Mouse (Mus musculus): ENCODE data around the gene Tns1. TPM values are rescaled to one million over a fixed set of nuclear protein-coding genes. Genes with fewer than 3 reads are reported as not detected.

Gene Tns1
- polyA plus RNA-seq, 1 experiment from 2014 or later, result 17.1 TPM

DNA sequence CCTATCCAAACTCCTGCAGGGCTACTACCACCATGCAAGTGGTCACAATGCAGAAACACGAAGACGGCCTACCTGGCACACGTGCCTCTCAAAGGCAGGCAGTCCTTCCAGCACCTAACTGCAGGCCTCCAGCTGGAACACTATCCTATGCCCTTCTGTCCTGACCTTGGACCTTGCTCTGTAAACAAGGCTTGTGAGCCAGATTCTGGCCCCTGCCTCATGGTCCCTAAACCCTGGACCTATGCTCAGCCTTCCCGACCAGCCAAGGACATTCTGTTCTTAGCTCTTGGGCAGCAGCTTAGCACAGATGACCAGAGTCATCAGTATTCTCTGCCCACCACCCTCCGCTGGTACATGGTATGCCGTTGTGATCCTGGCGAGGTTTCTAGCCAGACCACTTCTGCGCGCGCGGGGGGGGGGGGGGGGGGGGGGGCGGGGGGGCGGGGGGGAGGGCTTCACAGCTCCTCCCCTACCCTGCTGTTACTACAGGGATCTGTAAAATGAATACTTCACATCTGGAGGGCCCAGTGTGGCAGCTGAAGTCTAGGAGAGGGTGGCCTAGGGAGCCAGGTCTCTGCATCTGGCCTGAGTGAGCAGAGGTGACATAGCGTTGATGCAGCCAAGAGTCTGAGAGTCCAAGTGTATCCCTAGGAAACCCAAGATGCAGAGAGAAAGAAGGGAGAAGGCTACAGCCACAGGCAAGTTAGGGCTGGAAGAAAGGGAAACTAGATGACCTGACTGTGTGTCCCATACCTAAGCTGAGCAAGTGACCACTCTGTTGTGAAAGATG, 109.5 kb downstream of the Tns1 start:
- Histone ChIP-seq H3K36me3 (no peaks in the 10 kb centered on the region), H3K9ac (replicated peaks) (no peak overlapping the region), H3K27ac (replicated peaks) (no peak overlapping the region), H3K4me2 (replicated peaks) (no peak overlapping the region), H3K9me3 (0 out of 2 replicates have a peak, but pooled peaks cover 2% of the 10 kb centered on the region), H3K27me3 (no peaks in the 10 kb centered on the region), H3K4me1 (no peaks in the 10 kb centered on the region), H3K4me3 (no peak overlapping the region)
- WGBS, result 84% methylated on average over 8 of the region's 14 CpGs
- no peak for ATAC-seq (ENCODE audit: low FRiP score, low read depth)

DNA sequence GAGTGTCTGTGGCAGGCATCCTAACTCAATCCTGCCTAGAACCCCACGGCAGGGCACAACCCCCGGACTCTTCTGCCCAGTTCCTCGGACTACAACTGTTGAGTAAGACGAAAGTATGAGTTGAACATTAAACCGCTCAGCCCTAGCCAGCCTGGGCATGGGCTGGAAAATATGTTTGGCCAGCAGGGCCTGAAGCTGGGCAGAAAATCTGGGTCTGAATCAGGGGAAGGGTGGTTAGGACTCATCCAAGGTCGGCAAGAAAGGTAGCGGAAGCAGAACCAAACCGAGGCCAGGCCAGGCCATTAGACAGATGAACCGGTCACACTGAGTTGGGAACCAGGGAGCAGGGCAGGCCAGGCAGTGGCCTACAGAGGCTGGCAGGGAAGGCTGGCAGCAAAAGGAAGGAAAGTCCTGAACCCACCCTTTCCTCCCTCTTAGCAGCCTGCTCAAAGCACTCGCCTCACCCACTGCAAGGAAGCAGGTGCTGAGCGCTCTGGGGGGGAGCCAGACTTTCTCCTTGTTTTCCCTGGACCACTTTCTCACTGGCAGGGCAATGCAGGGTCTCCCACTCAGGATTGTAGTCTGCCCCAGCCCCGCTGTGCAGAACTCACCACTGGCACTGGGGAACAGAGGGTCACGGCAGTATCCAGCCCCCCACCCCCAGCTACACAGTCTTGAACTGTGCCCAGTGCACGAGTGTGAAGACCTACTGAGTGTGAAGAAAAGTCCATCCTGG, 110.8 kb downstream of the Tns1 start:
- H3K4me2 ChIP-seq (replicated peaks), result no peak overlapping the region
- no peaks in the 10 kb centered on the region for H3K27me3 ChIP-seq
- WGBS, result 87% methylated on average over 14 of the region's 14 CpGs

DNA sequence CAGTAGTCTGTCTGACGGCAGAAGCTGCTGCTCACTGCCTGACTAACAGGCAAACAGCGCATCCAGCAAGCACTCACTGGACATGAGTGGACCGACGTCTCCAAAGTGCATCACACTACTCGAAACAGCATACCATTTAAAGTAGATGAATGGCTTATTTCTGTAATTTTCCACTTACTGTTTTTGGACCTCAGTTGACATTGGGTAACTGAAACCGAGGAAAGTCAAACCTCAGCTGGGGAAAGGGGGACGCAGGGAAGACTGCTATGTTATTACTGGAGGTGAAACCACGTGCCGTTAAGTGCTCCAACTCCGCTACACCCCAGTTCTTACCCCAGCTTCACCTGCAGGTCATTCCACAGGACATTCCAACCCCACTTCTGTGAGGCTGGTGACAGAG, 111.5 kb downstream of the Tns1 start:
- H3K4me1 ChIP-seq, result no peaks in the 10 kb centered on the region
- 92% methylated on average over 10 of the region's 10 CpGs for WGBS
- H3K9me3 ChIP-seq, result 0 out of 2 replicates have a peak, but pooled peaks cover 2% of the 10 kb centered on the region
- no peaks in the 10 kb centered on the region for H3K27me3 ChIP-seq
- H3K9ac ChIP-seq (replicated peaks), result no peak overlapping the region
- H3K27ac ChIP-seq (replicated peaks), result no peak overlapping the region
- no peak for ATAC-seq (ENCODE audit: low FRiP score, low read depth)
- no peak overlapping the region for H3K4me3 ChIP-seq
- H3K36me3 ChIP-seq, result no peaks in the 10 kb centered on the region
- H3K4me2 ChIP-seq (replicated peaks), result no peak overlapping the region

More for the DNA sequence above, 110.8 kb downstream of the Tns1 start:
- 0 out of 2 replicates have a peak, but pooled peaks cover 2% of the 10 kb centered on the region for H3K9me3 ChIP-seq
- H3K4me3 ChIP-seq, result no peak overlapping the region
- H3K27ac ChIP-seq (replicated peaks), result no peak overlapping the region
- H3K9ac ChIP-seq (replicated peaks), result no peak overlapping the region
- H3K36me3 ChIP-seq, result no peaks in the 10 kb centered on the region
- no peaks in the 10 kb centered on the region for H3K4me1 ChIP-seq
- ATAC-seq (ENCODE audit: low FRiP score, low read depth), result no peak

DNA sequence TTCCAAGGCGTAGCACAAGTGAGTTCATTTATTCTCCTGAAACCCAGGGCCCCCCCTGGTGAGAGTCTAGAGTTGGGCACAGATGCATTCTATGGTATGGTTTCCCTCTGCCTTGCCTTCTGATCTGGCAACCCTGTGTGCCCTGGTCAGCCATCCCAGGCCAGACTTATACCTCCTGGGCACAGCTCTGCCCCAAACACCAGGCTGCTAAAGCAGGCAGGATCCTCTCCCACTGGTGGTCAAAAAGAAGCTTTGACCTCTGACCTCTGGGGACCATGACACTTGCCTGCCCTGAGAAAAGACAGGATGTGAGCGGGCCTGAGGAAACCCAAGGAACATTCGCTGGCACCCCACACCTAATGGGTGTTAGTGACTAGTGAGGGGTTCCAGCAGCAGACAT, 114.8 kb downstream of the Tns1 start:
- no peak overlapping the region for H3K4me3 ChIP-seq

DNA sequence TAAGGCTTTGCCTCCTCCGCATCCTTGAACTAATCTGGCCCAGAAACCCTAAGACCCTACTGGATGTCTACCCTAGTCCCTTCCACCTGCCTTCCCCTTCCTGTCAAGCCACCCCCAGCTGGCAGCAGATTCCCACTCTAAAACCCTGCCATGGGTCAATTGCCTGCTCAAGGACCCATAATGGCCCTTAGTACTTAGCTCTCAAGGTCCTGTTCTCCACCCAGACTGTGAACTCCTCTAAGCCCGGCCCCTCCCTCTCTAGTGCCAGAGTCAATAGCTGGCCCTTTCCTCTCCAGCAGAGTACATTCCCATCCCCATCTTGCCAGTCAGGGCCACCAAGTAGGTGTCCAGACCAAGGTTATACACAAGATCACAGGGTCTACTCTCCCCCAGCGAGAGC, 115.3 kb downstream of the Tns1 start:
- Histone ChIP-seq H3K27ac (replicated peaks) (no peak overlapping the region), H3K9ac (replicated peaks) (no peak overlapping the region), H3K27me3 (no peaks in the 10 kb centered on the region), H3K4me1 (no peaks in the 10 kb centered on the region), H3K36me3 (no peaks in the 10 kb centered on the region), H3K9me3 (0 out of 2 replicates have a peak, but pooled peaks cover 2% of the 10 kb centered on the region), H3K4me3 (no peak overlapping the region), H3K4me2 (replicated peaks) (no peak overlapping the region)
- no peak for ATAC-seq (ENCODE audit: low FRiP score, low read depth)
- 90% methylated on average over 3 of the region's 3 CpGs for WGBS

More for the DNA sequence above, 114.8 kb downstream of the Tns1 start:
- H3K4me1 ChIP-seq, result no peaks in the 10 kb centered on the region
- ATAC-seq (ENCODE audit: low FRiP score, low read depth), result no peak
- no peak overlapping the region for H3K27ac ChIP-seq (replicated peaks)
- H3K9me3 ChIP-seq, result 0 out of 2 replicates have a peak, but pooled peaks cover 2% of the 10 kb centered on the region
- no peak overlapping the region for H3K9ac ChIP-seq (replicated peaks)
- H3K36me3 ChIP-seq, result no peaks in the 10 kb centered on the region
- 94% methylated on average over 3 of the region's 3 CpGs for WGBS
- H3K4me2 ChIP-seq (replicated peaks), result no peak overlapping the region
- no peaks in the 10 kb centered on the region for H3K27me3 ChIP-seq

DNA sequence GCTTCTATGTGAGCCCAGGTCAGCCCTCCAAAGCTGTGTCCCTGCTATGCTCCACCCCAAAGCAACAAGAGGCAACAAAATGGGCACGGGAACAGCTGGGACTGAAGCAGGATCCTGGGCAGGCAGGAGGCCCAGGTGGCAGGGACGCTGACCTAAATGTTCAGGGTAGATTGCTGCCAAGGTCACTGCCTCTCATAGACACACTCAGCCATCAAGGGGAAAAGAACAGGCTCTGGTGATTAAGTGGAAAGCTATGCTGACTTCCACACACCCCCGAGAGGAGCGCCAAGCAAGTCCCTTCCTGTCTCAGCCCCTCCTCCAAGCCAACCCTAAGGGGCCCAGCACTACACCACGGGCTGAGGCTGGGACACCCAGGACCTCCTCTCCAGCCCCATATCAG, 115.8 kb downstream of the Tns1 start:
- no peak overlapping the region for H3K27ac ChIP-seq (replicated peaks)
- no peaks in the 10 kb centered on the region for H3K4me1 ChIP-seq
- H3K9ac ChIP-seq (replicated peaks), result no peak overlapping the region
- WGBS, result 79% methylated on average over 5 of the region's 5 CpGs
- no peak overlapping the region for H3K4me3 ChIP-seq
- no peaks in the 10 kb centered on the region for H3K36me3 ChIP-seq
- ATAC-seq (ENCODE audit: low FRiP score, low read depth), result no peak
- no peaks in the 10 kb centered on the region for H3K27me3 ChIP-seq
- no peak overlapping the region for H3K4me2 ChIP-seq (replicated peaks)
- 0 out of 2 replicates have a peak, but pooled peaks cover 2% of the 10 kb centered on the region for H3K9me3 ChIP-seq

DNA sequence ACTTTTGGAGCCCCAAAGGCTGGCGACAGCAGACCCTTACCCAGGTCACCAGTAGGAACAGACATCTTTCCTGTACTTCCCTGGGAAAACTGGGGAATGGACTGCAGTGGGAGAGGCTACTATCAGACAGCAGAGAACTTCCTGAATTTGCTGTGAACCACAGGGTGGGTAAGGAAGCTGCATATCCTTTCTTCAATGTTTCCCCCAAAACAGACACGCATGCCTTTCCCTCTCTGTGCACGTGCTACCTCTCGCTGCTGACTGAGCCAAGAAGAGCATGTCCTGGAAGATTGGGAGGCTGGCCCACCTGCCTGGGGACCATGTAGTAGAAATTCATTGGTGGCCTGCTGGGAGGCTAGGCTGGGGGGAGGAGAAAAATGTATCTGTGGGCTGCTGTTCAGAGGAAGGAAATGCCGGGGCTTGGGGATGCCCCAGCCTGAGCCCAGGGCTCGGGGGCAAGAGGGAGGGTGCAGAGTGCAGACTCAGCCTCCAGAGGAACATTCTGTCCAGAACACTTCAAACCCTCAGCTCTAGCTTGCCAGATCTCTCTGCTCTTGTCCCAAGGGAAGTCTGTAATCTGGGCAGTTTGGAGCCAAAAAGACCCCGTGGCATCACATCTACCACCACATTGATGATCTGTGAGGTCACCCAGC, 116.7 kb downstream of the Tns1 start:
- no peaks in the 10 kb centered on the region for H3K36me3 ChIP-seq
- no peak overlapping the region for H3K4me2 ChIP-seq (replicated peaks)
- H3K9ac ChIP-seq (replicated peaks), result no peak overlapping the region
- ATAC-seq (ENCODE audit: low FRiP score, low read depth), result no peak
- H3K27ac ChIP-seq (replicated peaks), result no peak overlapping the region
- H3K27me3 ChIP-seq, result no peaks in the 10 kb centered on the region
- no peaks in the 10 kb centered on the region for H3K4me1 ChIP-seq
- no peak overlapping the region for H3K4me3 ChIP-seq
- 0 out of 2 replicates have a peak, but pooled peaks cover 2% of the 10 kb centered on the region for H3K9me3 ChIP-seq
- WGBS, result 77% methylated on average over 7 of the region's 7 CpGs

DNA sequence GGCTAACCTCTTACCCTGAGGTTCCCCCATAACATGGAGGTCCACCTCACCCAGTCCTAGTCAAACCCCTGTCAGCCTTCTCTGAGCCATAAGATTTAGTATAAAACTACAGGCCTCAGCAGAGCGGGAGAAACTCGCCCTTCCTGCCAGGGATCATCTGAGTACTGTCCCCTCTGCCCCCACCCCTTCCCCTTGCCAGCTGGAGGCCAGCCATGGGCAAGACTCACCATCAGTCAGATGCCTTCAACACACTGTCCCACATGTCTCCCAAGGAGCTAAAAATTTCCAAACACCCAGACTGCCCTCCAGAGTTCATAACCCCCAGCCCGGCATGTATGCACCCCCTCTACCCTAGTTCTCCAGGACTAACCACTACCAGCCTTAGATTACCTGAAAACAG, 119.2 kb downstream of the Tns1 start:
- H3K4me1 ChIP-seq, result peaks cover 6% of the 10 kb centered on the region
- H3K9ac ChIP-seq (replicated peaks), result no peak overlapping the region
- H3K9me3 ChIP-seq, result no peaks in the 10 kb centered on the region
- H3K27me3 ChIP-seq, result no peaks in the 10 kb centered on the region
- no peak overlapping the region for H3K4me3 ChIP-seq
- H3K4me2 ChIP-seq (replicated peaks), result no peak overlapping the region
- H3K27ac ChIP-seq (replicated peaks), result no peak overlapping the region
- no peak for ATAC-seq (ENCODE audit: low FRiP score, low read depth)
- WGBS, result 93% methylated on average over 3 of the region's 3 CpGs
- H3K36me3 ChIP-seq, result no peaks in the 10 kb centered on the region

DNA sequence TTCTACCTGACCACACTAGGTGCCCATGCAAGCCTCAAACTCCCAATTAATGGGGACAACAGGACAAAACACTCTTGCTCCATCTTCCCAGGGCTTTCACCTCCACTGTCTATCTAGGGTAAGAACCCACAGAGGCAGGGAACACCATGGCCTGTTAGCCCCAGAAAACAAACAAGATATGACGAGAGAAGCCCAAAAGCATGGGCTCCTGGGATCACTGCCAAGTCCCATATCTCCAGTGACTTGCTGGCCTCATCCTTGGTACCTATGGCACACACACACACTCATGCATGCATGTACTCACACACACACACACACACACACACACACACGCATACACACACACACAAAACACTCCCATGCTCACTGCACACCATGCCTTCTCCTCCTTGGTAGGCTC, 120.5 kb downstream of the Tns1 start:
- no peak for ATAC-seq (ENCODE audit: low FRiP score, low read depth)
- peaks cover 15% of the 10 kb centered on the region for H3K4me1 ChIP-seq
- H3K9ac ChIP-seq (replicated peaks), result no peak overlapping the region
- no peak overlapping the region for H3K4me2 ChIP-seq (replicated peaks)
- no peak overlapping the region for H3K4me3 ChIP-seq
- no peaks in the 10 kb centered on the region for H3K36me3 ChIP-seq
- no peak overlapping the region for H3K27ac ChIP-seq (replicated peaks)
- no peaks in the 10 kb centered on the region for H3K9me3 ChIP-seq
- no peaks in the 10 kb centered on the region for H3K27me3 ChIP-seq
- 88% methylated on average over 2 of the region's 2 CpGs for WGBS

DNA sequence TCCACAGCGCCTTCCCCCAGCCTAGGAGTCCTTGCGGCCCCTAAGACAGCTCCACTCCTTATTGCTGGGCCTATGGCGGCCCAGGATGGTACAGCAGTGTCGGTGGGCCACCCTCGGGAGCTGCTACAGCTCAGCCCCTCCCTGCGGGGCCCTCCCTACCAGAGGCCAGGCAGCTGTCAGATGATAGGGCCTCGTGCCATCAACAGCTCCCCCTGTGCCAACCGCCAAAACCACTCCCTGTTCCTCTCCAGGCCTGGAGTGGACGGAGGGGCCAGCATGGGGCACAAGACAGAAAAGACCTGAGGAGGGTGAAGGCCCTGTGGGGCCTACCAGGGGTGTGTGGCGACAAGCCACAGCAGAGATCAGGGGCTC, 122.8 kb downstream of the Tns1 start:
- 80% methylated on average over 10 of the region's 10 CpGs for WGBS
- no peak overlapping the region for H3K4me2 ChIP-seq (replicated peaks)
- H3K9me3 ChIP-seq, result no peaks in the 10 kb centered on the region
- no peaks in the 10 kb centered on the region for H3K27me3 ChIP-seq
- no peak for ATAC-seq (ENCODE audit: low FRiP score, low read depth)
- no peaks in the 10 kb centered on the region for H3K36me3 ChIP-seq
- peaks cover 15% of the 10 kb centered on the region for H3K4me1 ChIP-seq
- no peak overlapping the region for H3K27ac ChIP-seq (replicated peaks)
- no peak overlapping the region for H3K9ac ChIP-seq (replicated peaks)
- H3K4me3 ChIP-seq, result no peak overlapping the region

DNA sequence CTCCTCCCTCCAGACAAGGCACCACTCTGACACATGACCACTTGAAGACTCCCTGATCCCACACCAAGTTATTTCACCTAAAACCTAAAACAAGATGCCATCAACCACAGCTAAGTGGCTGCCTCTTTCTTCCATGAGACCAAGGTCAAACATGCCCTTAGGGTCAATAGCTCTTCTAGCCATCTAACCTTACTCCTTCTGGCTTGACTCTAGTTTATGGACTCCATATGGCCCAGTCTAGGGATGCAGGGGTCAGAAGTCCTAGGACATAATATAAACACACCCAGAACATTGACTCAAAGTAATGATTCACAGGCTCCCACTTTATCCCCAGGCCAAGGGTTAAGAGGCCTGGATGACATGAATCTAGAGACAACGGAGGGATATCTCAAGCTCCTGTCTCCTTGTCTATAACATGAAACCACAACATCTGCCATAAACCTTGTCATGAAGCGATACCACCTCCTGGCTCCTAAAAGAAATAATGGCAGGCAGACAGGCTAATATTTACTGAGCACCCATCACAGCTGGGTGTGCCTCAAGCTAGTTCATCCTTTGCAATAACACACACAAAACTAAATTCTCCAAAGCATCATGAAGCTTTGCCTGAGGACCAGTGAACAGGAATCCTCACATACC, 123.3 kb downstream of the Tns1 start:
- Histone ChIP-seq H3K9me3 (no peaks in the 10 kb centered on the region), H3K9ac (replicated peaks) (no peak overlapping the region), H3K4me2 (replicated peaks) (no peak overlapping the region), H3K36me3 (no peaks in the 10 kb centered on the region), H3K4me1 (peaks cover 15% of the 10 kb centered on the region), H3K27ac (replicated peaks) (no peak overlapping the region), H3K27me3 (no peaks in the 10 kb centered on the region), H3K4me3 (no peak overlapping the region)
- 86% methylated on average over 2 of the region's 2 CpGs for WGBS
- no peak for ATAC-seq (ENCODE audit: low FRiP score, low read depth)
